Mouse (Mus musculus) heart, postnatal 0 days (tissue): ENCODE data around the gene Thop1.

Experiments
- CTCF ChIP-seq: IDR thresholded peaks from 2 replicates; pipeline ENCODE4 v1.5.1; 2016; ENCODE audit warnings: antibody characterized with exemption, control low read depth, low read depth
- EP300 ChIP-seq: IDR thresholded peaks from 2 replicates; pipeline ENCODE4 v1.6.1; 2016; ENCODE audit warnings: antibody characterized with exemption, low read depth

DNA sequence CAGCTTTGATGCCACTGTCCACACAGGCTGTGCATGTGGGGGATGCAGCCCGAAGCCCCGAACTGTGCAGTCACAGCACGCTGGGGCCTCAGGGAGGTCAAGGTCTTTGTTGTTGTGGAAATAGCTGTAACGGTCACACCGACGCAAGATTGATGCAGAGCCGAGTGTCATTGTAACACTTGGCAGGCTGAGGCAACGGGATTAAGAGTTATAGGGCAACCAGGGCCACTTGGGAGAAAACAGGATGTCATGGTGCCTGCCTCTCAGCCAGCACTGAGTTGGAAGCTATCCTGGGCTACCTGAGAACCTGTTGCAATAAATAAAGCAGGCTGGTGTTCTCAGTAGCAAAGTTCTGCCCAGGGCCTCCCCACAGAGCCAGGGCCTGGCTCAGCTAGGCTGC, 5.9 kb downstream of the Thop1 start:
- TF ChIP-seq CTCF (no peak), EP300 (no peak)
